Mouse (Mus musculus): ENCODE results near the gene Pgap2.

The Pgap2 gene

DNA sequence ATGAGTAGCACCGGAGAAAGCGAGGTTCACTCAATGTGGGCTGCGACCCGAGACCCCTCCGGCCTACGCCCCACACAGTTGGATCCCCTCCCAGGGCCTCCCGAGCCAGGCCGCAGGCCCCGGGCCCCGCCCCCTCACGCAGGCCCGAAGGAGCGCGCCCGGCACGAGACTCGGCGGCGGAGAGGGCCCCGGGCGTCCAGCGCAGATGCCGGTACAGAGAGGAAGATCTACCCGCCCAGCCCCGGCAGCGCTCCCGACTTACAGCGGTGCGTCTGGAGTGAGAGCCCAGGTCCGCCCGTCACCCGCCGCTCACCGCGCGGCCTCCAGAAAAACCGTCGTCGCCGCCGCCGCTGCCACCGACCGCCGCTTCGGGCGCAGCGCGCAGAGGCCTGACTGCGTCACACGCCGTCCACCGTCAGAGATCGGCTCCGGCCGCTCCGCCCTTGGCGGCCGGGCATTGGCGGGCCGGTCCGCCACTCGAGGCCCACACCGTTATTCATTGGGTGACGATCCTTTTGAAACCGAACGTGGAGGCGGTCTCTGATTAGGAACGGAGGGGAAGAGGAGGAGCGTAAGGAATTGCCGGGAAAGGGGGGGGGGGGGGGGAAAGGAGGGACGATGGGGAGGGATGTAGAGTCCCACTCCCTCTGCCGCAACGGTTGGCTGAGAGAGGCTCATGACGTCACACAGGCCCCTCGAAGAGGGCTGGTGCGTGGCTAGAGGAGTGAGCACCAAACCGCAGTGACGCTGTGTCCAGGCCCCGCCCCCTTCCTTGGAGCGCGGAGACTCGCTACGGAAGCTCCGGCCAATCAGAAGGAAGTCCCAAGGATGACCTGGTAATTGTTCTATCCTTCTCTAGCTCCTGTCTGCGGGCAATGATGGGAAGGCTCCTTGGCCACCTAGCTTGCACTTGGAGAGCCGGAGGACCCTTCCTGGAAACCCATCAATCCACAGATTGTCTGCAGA is at the start of gene Pgap2, which contains the start of gene Nup98:
Gene Pgap2, plus strand, starts transcription at position 453 of the 966 bp plus-strand sequence.
Gene Nup98, minus strand, starts transcription at position 421 of the 966 bp plus-strand sequence.
- DNase-seq = peak; percentile 99

DNA sequence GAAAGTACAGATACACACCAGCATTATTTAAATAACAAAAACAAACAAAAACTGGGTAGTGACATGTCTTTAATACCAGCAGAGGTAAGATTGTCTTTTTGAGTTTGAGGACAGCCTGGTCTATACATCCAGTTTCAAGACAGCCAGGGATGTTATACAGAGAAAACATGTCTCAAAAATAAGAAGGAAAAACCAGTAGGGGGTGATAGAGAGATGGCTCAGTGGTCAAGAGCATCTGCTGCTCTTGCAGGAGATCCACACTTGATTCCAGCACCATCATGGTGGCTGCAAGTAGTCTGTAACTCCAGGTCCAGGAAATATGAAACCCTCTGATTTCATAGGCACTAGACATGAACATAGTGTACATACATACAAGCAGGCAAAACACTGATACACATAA is 39.7 kb upstream of the Pgap2 start:
- DNase-seq = no peak

DNA sequence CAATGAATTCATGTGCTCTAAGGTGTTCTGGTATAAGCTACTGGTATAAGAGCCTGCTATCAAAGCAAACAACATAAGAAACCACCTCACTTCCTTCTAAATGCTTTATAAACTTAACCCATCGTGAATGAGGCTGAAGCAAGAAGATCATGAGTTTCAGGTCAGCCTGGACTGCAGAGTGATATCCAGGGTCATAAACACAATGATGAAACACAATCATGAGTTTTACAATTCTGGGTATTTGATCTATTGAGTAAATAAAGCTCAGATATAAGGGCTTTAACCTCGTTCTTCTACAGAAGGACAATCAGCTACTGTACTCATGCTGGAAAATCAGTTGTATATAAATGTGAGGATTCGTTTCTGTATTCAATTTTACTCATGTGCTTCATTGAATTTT is 26.2 kb upstream of the Pgap2 start:
- no peak for DNase-seq

DNA sequence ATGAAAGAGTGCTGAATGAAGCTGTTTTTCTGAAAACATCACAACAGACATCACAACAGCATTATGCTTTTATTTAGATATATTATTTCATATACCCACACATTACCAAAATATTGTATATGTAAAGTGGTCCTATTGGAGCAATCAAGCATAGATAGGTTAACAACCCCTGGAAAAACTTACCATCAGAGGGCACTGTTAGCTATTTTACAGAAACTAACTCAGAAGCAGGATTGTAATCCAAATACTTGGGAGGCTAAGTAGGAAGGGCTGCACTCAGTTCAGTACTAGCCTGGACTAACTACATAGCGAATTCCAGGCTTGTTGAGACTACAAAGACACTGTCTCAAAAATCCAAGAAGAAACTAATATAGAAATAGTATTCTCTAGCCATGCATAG is 17.7 kb upstream of the Pgap2 start:
- no peak for DNase-seq

DNA sequence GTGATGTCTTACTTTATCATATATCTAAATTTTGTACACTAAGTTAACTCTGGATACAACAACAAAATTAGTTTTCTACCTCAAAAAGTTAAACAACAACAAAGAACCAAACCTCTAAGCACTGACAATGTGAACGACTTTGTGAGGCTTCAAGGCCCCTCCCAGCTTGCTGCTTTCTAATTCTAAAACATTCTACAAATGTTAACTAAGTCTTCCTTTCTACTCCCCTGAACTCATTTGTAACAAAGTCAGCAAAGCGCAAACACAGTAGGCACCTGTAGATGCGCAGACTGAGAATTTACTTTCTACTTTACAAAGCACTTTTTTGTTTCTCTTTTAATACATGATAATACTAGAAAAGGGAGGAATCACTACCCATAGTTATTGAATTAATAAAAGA is 9.4 kb upstream of the Pgap2 start:
- no peak for DNase-seq

DNA sequence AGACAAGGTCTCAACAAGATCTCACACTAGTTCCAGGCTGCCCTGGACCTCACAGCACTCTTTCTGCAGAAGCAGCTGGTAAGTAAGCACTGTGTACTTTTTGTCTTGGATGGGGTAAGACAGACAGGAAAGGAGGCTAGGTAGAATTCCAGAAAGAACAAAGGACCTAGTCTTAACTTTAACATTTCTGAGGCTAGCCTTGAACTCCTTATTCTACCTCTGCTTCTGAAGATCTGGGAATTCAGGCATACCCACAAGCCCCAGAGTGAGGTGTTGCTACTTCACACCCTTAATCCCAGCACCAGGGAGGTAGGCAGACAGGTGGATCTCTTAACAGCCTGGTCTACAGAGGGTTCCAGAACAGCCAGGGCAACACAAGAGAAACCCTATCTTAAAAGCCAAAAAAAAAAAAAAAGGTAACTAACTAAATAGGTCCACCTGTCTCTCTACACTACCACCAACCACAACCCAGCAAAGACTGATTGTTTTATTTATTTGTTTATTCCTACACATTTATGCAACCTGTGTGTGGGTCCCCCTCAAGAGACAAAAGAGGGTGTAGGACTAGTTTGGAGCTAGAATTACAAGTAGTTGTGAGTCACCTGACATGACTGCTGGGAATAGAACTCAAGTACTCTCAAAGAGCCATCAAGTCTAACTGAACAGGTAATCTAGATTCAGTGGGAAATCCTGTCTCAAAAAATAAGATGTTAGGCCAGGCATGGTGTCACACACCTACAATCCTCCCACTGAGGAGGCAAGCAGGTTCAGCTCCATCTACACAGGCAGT is 8.8 kb upstream of the Pgap2 start:
- DNase-seq = no peak

DNA sequence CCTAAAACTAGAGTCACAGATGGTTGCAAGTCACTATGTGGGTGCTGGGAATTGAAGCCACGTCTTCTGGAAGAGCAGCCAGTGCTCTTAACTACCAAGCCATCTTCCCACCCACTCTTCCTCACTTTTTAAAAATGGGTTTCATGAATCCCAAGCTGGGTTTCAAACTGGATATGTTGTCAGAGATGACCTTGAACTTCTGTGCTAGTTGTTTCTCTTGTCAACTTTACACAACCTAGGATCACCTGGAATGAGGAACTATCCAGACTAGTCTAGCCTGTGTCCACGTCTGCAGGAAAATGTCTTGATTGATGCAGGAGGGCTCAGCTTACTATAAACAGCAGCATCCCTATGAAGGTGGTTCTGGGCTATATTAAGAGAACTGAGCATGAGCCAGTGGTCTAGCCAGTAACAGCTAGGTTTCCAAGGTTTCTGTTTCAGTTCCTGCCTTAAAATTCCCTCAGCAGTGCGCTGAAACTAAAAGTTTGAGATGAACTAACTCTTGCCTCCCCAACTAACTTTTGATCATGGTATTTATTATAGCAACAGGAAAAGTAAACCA is 5.6 kb upstream of the Pgap2 start:
- no peak for DNase-seq

DNA sequence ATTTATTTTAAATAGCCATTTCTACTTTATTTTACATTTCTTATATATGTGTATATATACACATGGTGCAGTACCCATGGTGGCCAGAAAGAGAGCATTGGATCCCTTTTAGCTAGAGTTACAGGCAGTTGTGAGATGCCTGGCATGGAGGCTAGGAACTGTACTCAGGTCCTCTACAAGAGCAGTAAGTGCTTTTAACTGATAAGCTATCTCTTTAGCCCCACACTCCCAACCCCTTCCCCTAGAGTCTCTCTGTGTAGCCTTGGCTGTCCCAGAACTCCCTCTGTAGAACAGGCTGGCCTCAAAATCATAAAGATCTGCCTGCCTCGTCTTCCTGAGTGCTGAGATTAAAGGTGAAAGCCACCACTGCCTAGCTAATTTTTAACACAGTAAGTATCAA is 4.4 kb upstream of the Pgap2 start:
- no peak for DNase-seq

DNA sequence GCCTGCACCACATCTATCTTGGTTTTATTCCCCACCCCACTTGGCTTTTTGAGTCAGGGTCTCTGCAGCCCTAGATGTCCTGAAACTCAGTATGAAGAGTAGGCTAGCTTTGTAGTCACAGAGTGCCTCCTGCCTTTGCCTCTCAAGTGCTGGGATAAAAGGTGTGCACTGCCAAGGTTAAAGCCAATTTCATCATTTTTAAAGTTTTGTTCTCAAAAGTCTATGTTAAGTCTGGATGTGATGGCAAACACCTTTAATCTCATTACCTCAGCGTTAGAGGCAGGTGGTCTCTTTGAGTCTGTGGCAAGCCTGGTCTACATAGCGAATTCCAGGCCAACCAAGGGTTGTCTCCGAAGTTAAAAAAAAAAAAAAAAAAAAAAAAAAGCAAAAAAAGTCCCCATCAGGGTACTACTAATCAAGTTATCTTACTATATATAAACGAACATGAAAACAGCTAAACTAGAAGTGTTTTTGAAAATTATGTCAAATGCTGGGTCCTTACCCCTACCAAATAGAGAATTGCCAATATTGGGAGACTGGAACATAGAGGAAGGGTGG is 1.1 kb upstream of the Pgap2 start:
- DNase-seq = no peak

DNA sequence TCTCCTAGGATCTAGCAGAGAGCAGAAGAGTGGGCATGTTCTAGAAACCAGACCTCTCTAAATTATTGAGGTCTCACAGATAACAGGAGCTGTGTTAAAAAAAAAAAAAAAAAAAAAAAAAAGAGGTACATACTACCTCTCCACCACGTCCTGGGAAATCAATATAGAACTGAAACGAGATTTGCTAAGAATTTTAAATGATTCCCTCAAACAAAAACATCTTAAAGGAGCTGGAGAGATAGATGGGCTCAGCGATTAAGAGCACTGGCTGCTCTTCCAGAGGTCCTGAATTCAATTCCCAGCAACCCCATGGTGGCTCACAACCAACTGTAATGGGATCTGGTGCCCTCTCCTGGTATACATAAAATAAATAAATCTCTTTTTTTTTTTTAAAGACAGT is 1.1 kb downstream of the Pgap2 start:
- DNase-seq = no peak

DNA sequence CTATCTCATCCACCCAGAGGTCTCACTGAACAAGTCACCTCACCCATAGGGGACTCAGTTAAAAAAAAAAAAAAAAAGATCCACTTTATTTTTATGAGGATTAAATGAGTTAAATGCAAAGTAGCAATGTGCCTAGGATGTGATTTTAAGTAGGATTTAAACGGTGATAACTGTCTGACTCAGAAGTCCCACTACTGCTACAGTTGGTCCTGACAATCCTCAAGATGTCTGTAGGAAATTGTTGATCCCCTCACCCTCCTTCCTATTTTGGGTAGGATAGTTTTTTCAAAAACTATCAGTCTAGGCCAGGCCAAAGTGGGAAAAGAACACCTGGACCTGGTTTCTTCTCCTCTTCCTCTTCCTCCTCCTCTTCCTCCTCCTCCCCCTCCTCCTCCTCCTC is 11.9 kb downstream of the Pgap2 start:
- no peak for DNase-seq

DNA sequence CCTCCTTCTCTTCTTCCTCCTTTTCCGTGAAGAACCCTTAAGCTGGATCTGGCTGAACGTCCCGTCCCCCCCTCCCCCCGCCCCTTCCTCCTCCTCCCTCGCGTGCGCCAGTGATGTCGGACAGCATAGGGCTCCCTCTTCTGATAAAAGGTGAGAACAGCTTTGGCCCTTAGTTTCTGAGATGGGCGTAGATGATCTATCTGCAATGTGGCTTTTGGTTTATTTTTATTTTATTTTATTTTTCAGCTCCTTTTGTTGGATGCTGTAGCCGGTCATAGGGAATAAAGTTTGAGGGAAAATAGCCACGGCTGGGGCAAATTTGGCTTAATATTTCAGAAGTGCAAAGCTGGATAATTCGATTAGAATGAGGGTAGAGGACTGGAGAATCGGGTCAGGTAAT is 12.3 kb downstream of the Pgap2 start:
- DNase-seq = peak; percentile 47 to 60

DNA sequence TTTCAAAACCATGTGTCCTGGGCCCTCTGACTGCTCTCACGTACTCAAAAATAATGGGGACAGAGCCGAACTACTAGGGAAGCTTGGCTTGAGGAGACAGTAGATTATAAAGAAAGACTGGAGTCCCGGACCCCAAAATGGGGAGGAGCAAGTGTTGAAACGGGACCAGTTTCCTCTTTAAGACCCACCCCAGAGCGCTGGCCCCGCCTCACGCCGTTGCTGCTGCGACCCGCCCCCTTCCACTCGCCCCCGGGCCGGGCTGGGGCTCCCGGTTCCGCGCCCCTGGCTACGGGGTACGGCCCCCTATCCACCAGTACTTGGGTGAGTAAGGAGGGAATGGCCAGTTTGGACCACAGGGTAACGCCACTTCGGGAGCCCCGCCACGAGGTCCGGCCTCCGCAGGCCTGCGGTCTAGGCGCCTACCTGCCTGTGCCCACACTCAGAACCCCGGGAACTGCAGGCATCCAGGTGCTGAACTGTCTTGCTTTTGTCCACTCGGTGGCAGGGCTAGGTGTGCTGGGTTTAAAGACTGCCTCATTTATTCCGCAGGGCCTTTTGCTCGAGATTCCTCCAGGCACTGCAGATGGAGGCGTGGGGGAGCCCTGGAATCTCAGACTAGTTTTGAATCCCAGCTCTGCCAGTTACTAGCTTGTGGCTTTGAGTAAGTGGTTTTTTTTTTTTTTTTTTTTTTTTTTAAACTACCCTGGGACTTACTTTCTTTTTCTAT is 13.0 kb downstream of the Pgap2 start:
- peak; percentile 82 to 83 for DNase-seq

DNA sequence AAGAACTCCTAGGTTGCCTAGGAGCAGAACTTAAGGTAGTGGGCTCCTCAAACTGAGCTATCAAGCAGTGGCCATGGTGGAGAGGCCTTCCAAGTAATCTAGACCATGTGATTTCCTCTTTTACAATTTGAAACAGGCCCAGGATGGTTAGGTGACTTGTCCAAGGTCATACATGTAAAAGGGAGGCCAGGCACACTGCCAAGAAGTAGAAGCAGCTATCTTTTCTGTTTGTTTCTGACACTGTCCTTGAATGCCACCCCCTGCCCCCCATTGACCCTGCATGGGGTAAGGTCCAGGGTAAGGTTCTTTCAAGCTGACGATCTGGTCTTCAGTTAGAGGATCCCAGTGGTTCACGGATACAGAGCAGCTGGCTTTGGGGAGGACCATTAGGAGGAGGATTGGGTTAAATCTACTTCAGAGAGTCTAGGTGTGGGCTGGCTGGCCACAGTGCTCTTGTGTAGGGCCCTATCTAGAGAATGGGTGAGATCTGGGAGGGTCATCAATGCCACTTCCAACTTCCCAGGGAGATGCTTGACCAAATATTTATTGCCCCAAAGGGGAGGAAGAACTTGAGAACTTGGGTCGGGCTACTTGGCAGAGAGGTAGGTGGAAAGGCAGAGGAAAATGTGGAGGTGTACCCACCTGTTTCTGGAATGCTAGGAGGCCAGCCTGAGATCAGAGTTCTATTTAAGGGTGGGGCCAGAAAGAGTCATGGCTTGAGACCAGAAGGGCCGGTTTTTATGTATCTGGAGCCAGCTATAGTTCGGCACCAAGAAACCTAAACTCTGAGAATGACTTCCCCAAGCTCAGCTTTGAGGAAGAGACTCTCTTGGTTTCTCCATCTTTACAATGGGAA is 14.1 kb downstream of the Pgap2 start:
- DNase-seq = peak in 1 of 2 experiments; percentile 47

DNA sequence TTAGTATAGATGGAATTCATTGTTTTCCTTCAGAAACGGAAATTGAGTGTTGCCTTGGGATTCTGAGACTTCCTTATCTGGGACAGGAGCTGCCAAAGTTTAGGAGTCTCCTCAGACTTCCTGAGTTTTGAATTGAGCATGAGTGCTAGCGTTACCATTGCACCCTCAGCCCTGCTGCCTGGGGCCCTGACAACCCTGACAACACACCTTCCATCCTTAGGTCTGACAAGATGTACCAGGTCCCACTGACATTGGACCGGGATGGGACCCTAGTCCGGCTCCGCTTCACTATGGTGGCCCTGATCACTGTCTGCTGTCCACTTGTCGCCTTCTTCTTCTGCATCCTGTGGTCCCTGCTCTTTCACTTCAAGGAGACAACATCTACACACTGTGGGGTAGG is 16.0 kb downstream of the Pgap2 start:
- DNase-seq = no peak

DNA sequence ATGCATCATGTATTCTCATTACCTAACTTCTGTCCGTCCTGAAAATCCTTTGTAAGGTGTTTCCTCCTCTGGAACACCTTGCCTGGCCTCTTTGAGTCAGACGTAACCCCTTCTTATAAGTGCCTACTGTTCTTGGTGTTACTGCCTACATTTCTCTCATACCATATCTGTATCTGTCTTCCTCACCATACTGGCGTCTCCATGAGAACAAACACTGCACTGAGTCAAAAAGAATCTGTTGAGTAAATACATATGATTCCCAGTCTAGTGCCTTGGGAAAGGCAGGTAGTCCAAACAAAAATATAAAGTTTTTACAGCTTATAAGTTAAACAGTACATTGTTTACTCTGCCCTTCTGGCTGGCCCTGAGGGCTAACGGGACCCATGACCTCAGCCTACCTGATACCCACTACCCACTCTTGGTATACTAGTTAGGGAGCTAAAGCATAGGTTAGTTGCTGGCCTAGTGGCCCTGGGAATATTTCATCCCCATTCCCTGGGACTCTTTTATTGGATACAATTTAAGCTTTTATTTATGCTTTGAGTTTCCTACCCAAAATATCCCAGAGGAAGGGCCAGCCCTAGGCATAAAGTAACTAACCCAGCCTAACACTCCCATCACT is 18.2 kb downstream of the Pgap2 start:
- no peak for DNase-seq

DNA sequence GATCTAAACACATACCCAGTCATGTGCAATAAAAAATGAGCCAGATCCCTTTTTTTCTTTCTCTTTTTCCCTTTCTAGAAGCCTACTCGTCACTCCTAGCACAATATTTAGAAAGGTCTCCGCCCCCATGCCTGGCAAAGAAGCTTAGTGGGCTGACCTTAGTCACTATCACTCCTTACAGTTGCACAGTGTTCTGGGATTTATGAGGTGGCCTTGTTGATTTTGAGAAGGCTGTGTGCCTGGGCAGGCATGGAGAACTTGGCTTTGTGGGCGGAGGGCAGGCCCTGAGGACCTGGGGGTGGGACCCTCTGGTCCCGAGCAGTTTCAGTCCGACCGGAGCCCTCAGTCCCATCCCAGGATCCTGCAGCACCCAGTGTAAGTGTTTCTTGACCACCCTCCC is 19.8 kb downstream of the Pgap2 start:
- peak in 1 of 2 experiments; percentile 56 for DNase-seq

DNA sequence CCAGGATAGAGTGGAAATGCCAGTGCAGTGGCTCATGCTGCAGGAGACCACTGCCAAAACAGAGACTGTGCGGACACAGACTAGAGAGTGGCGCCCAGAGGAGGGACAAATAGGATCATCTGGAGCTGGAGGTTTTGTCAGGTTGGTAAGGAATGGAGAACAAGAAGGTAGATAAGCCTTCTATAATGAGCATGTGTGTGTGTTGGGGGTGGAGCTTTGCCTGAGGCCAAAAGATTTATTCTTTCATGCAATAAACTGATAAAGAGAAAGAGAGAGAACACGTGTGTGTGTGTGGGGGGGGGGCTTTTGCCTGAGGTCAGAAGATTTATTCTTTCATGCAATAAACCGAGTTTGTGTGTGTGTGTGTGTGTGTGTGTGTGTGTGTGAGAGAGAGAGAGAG is 23.1 kb downstream of the Pgap2 start:
- no peak for DNase-seq

DNA sequence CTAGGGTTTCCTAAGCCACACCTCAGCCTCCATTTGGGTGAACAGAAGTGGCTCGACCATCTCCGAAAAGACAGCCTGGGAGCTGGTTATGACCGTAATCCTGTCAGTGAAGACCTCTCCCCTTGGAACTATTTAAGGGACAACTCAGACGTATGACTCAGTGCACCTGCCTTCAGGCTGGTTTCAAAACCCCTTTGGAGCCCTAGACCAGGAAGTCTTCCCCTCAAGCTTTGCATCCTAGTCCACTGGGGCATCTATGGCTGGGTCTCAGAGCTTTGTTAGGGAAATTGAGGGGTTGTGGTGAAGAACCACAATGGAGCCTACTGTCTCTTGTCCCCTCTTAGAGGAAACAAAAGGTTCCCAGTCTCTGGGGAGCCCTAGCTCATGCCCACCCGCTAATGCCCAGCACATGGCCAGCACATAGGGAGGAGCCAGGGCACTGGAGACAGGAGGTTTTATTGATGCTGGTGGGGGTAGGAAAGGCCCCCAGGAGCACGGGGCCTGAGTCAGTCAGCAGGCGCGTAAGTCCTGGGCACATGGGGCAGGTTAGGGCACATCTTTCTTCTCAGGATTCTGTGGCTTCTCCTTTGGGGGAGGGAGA is 28.8 kb downstream of the Pgap2 start:
- no peak for DNase-seq

DNA sequence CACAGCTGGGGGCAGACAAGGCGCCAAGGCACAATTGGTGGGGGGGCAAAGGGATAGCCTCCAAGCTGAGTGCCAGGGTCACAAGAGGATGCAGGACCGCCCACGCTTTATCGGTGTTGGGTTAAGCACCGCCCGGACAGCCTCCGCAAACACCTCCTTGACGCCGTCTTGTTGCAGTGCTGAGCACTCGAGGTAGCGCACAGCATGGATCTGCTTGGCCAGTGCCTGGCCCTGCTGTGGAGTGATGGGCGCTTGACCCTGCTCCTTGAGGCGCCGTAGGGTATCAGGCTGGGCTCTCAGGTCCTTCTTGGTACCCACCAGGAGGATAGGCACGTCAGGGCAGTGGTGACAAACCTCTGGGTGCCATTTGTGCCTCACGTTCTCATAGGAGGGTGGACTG is 29.6 kb downstream of the Pgap2 start:
- DNase-seq = peak in 1 of 2 experiments; percentile 36

DNA sequence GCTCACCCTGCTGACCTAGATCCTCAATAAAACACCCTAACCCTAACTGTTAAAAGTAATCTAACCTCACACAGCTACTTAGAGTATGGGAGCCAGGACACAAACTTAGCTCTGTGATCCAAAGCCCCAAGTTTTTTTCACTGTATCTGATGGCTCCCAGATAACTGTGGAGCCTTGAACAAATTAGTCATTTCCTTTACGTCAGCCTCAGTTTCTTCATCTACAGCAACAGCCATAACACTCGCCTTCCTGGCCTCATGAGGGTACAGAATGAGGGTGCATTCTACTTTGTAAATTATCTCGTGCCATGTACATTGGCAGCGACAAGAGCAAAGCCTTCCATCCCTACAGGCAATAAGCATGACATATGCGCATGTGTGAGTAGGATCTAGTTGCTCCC is 32.4 kb downstream of the Pgap2 start:
- no peak for DNase-seq
